Mouse (Mus musculus) retina, embryonic 14.5 days (tissue): ENCODE results near the gene Fbxw15.
"Not testable (repeated sequence)": the region's sequence is repeated elsewhere in the genome, so short reads cannot be mapped to it uniquely, and the experiment has no call there.

Source experiments
- DNase-seq: peaks from one replicate; pipeline ENCODE4 v3.0.0-alpha.2; 2015; ENCODE audit warnings: low spot score

The Fbxw15 gene

GRCm38 (mm10) chr9:109568162-109568561 lies at the start of gene Fbxw15:
Fbxw15 (minus strand) TSS chr9:109568262.
- DNase-seq, result not testable (repeated sequence)

GRCm38 (mm10) chr9:109606837-109607236 lies 38.8 kb upstream of the Fbxw15 start:
- DNase-seq, result peak; percentile 66

GRCm38 (mm10) chr9:109602128-109602527 lies 34.1 kb upstream of the Fbxw15 start:
- DNase-seq, result not testable (repeated sequence)

- DNase-seq, result no peak
Observed at GRCm38 (mm10) chr9:109597226-109597625, 29.2 kb upstream of the Fbxw15 start.

GRCm38 (mm10) chr9:109594866-109595265 lies 26.8 kb upstream of the Fbxw15 start:
- DNase-seq, result no peak

- DNase-seq, result no peak
Observed at GRCm38 (mm10) chr9:109565546-109565945, 2.5 kb downstream of the Fbxw15 start.

- DNase-seq, result not testable (repeated sequence)
Observed at GRCm38 (mm10) chr9:109562106-109562505, 6.0 kb downstream of the Fbxw15 start.

- DNase-seq, result no peak
Observed at GRCm38 (mm10) chr9:109552483-109552882, 15.6 kb downstream of the Fbxw15 start.

GRCm38 (mm10) chr9:109549666-109550065 lies 18.4 kb downstream of the Fbxw15 start:
- not testable (repeated sequence) for DNase-seq

GRCm38 (mm10) chr9:109523385-109524064 lies 44.5 kb downstream of the Fbxw15 start:
- no peak for DNase-seq
